Mouse (Mus musculus) liver, embryonic 11.5 days (tissue): ENCODE results near the gene Nr5a2. TPM values are rescaled to one million over a fixed set of nuclear protein-coding genes. Genes with fewer than 3 reads are reported as not detected.

ENCODE experiments used
- ATAC-seq: fragments of 200-750 bp; cut with Nextera tagmentation; replicated peaks from 2 replicates; pipeline ENCODE4 v1.8.0; 2017; ENCODE audit warnings: moderate number of reproducible peaks, mild to moderate bottlenecking, moderate TSS enrichment, moderate library complexity; ENCODE audit not compliant: low FRiP score
- DNase-seq: peaks from one replicate; pipeline ENCODE4 v3.0.0-alpha.2; 2017; ENCODE audit warnings: low spot score
- H3K27ac ChIP-seq: fragments of 300-500 bp; sonication (generic); 2 replicates; pipeline ENCODE4 v1.5.1; 2014; ENCODE audit warnings: mild to moderate bottlenecking, low read depth, low read length, control low read depth
- H3K27me3 ChIP-seq: fragments of 300-500 bp; sonication (generic); replicated peaks from 2 replicates; pipeline ENCODE4 v1.6.1; 2014; ENCODE audit warnings: low read length, mixed read lengths; ENCODE audit not compliant: control insufficient read depth, insufficient read depth
- H3K36me3 ChIP-seq: fragments of 300-500 bp; sonication (generic); 2 replicates; pipeline ENCODE4 v1.6.1; 2014; ENCODE audit warnings: mild to moderate bottlenecking, low read length, moderate library complexity, mixed read lengths; ENCODE audit not compliant: control insufficient read depth, insufficient read depth
- H3K4me1 ChIP-seq: fragments of 300-500 bp; sonication (generic); replicated peaks from 2 replicates; pipeline ENCODE4 v1.6.1; 2014; ENCODE audit warnings: low read length, mixed read lengths; ENCODE audit not compliant: control insufficient read depth, insufficient read depth
- H3K4me2 ChIP-seq: fragments of 300-500 bp; sonication (generic); 2 replicates; pipeline ENCODE4 v1.6.1; 2014; ENCODE audit warnings: mild to moderate bottlenecking, control low read depth, moderate library complexity
- H3K4me3 ChIP-seq: fragments of 300-500 bp; sonication (generic); 2 replicates; pipeline ENCODE4 v1.5.1; 2014; ENCODE audit warnings: low read depth, low read length, control low read depth
- H3K9ac ChIP-seq: fragments of 300-500 bp; sonication (generic); 2 replicates; pipeline ENCODE4 v1.6.1; 2014; ENCODE audit warnings: low read depth, low read length, control low read depth
- H3K9me3 ChIP-seq: fragments of 300-500 bp; sonication (generic); 2 replicates; pipeline ENCODE4 v1.6.1; 2016; ENCODE audit warnings: low read length, inconsistent platforms, mixed read lengths; ENCODE audit not compliant: control insufficient read depth
- WGBS: fragments of 180-500 bp; shearing (Covaris S2); extraction: QIAGEN DNeasy Blood & Tissue Kit; methylation state at CpG from one replicate; pipeline ENCODE4 v1.1.7; 2014; 5-methylcytosine and 5-hydroxymethylcytosine counted together
- polyA plus RNA-seq: library from polyadenylated mRNA; unstranded; fragments of >200 nt; fragmentation: Nextera tagmentation; extraction: Ambion mirVana; gene quantifications from 2 replicates; pipeline ENCODE4 v1.2.1, GENCODE M21; 2014

Gene Nr5a2
- polyA plus RNA-seq, 1 experiment from 2014 or later: 5.3 TPM

DNA sequence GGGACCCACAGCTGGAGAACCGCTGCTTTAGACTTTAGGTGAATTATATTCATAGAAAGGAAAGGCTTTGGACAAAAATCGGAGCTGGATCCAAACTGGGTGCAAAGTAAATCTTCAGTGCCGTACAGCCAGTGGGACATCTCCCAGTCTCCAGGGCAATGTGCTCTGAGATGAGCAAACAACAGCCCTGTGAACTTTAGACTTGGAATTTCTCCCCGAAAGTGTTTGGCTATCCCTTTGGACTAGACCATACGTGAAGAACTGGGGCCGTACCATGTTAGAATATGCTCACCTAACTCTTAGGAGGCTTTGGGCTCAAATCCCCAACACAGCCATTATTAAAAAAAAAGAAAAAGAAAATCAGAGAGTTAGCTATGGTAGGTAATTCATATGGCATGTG is 30.5 kb downstream of the Nr5a2 start:
- Histone ChIP-seq H3K27ac (no peak overlapping the region), H3K36me3 (no peaks in the 10 kb centered on the region), H3K9ac (no peak overlapping the region), H3K4me3 (no peak overlapping the region), H3K4me2 (peak overlapping the region; percentile 20; the same call in 1 of the 2 replicates), H3K9me3 (no peaks in the 10 kb centered on the region), H3K4me1 (no peaks in the 10 kb centered on the region), H3K27me3 (no peaks in the 10 kb centered on the region)
- DNase-seq (no peak), ATAC-seq (peak; percentile 53; the same call in 1 of the 2 replicates)
- 80% methylated on average over 6 of the region's 6 CpGs for WGBS

DNA sequence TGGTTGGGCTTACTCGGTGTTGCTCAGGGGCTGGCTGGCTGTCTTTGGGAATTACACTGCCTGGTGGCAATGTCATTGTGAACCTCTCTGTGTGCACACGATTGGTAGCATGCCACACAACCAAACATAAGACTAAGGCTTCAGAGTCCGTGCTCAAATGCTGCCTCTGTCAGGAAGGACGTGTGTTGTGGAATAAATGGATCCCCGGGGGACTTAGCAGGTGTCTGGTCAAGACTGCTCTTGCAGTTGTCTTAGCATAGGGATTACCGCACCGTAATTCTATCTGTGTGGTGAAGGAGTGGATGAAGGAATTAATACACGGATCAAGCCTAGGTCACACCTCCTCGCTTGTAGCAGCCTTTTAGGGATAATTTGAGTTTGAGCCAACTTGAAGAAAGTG is 32.8 kb downstream of the Nr5a2 start:
- H3K4me1 ChIP-seq: no peaks in the 10 kb centered on the region
- H3K4me2 ChIP-seq: no peak overlapping the region
- H3K9me3 ChIP-seq: no peaks in the 10 kb centered on the region
- no peaks in the 10 kb centered on the region for H3K27me3 ChIP-seq
- H3K36me3 ChIP-seq: no peaks in the 10 kb centered on the region
- DNase-seq (no peak), ATAC-seq (no peak)
- H3K27ac ChIP-seq: no peak overlapping the region
- 69% methylated on average over 9 of the region's 9 CpGs for WGBS
- no peak overlapping the region for H3K9ac ChIP-seq
- no peak overlapping the region for H3K4me3 ChIP-seq

GRCm38 (mm10) chr1:136926026-136926425 is 34.2 kb downstream of the Nr5a2 start:
- no peaks in the 10 kb centered on the region for H3K9me3 ChIP-seq
- H3K4me1 ChIP-seq: no peaks in the 10 kb centered on the region
- H3K9ac ChIP-seq: no peak overlapping the region
- DNase-seq (no peak), ATAC-seq (no peak)
- WGBS: 40% methylated on average over 3 of the region's 3 CpGs
- H3K36me3 ChIP-seq: no peaks in the 10 kb centered on the region
- H3K27ac ChIP-seq: no peak overlapping the region
- H3K27me3 ChIP-seq: no peaks in the 10 kb centered on the region
- no peak overlapping the region for H3K4me2 ChIP-seq
- H3K4me3 ChIP-seq: no peak overlapping the region

- Histone ChIP-seq H3K36me3 (no peaks in the 10 kb centered on the region), H3K4me2 (no peak overlapping the region), H3K27me3 (no peaks in the 10 kb centered on the region), H3K4me3 (no peak overlapping the region), H3K4me1 (no peaks in the 10 kb centered on the region), H3K9me3 (no peaks in the 10 kb centered on the region), H3K9ac (no peak overlapping the region), H3K27ac (no peak overlapping the region)
- WGBS: 76% methylated on average over 4 of the region's 4 CpGs
- ATAC-seq (no peak), DNase-seq (no peak)
These were observed 40.2 kb downstream of the Nr5a2 start for GRCm38 (mm10) chr1:136920089-136920488.

DNA sequence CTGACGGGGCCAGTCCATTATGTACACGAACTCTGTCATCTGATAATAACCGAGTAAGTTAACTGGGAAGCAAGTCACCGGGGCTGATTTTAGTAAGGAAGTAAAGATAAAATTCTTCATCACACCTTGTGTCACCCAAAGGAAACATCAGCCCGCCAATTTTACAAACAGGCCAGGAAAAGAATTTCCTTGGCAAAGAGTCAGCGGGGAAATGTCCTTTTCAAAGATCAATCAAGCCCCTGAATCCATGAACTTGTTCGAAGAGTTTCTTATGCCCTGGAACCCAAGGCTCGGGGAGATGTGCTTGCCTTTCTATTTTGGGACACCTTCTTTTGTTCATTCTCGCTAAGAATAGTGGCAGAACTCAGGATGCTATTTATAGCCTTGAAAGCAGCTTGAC is 41.5 kb downstream of the Nr5a2 start:
- no peak overlapping the region for H3K9ac ChIP-seq
- H3K27ac ChIP-seq: no peak overlapping the region
- no peaks in the 10 kb centered on the region for H3K36me3 ChIP-seq
- WGBS: 51% methylated on average over 9 of the region's 9 CpGs
- H3K9me3 ChIP-seq: no peaks in the 10 kb centered on the region
- no peak for DNase-seq
- H3K4me1 ChIP-seq: no peaks in the 10 kb centered on the region
- no peak overlapping the region for H3K4me3 ChIP-seq
- ATAC-seq: no peak
- no peaks in the 10 kb centered on the region for H3K27me3 ChIP-seq
- no peak overlapping the region for H3K4me2 ChIP-seq

- H3K4me1 ChIP-seq: no peaks in the 10 kb centered on the region
- no peak for DNase-seq
- no peak overlapping the region for H3K4me2 ChIP-seq
- peak; percentile 56; the same call in 1 of the 2 replicates for ATAC-seq
- H3K27ac ChIP-seq: no peak overlapping the region
- H3K27me3 ChIP-seq: no peaks in the 10 kb centered on the region
- H3K4me3 ChIP-seq: no peak overlapping the region
- WGBS: 46% methylated on average over 11 of the region's 11 CpGs
- no peaks in the 10 kb centered on the region for H3K36me3 ChIP-seq
- H3K9ac ChIP-seq: no peak overlapping the region
- H3K9me3 ChIP-seq: no peaks in the 10 kb centered on the region
These were observed 44.8 kb downstream of the Nr5a2 start for GRCm38 (mm10) chr1:136915438-136915837.

GRCm38 (mm10) chr1:136911996-136912395 is 48.3 kb downstream of the Nr5a2 start:
- no peaks in the 10 kb centered on the region for H3K36me3 ChIP-seq
- no peaks in the 10 kb centered on the region for H3K4me1 ChIP-seq
- no peaks in the 10 kb centered on the region for H3K27me3 ChIP-seq
- no peak overlapping the region for H3K27ac ChIP-seq
- DNase-seq (no peak), ATAC-seq (no peak)
- H3K4me2 ChIP-seq: no peak overlapping the region
- H3K9me3 ChIP-seq: no peaks in the 10 kb centered on the region
- no peak overlapping the region for H3K9ac ChIP-seq
- WGBS: 77% methylated on average over 10 of the region's 10 CpGs
- H3K4me3 ChIP-seq: no peak overlapping the region

DNA sequence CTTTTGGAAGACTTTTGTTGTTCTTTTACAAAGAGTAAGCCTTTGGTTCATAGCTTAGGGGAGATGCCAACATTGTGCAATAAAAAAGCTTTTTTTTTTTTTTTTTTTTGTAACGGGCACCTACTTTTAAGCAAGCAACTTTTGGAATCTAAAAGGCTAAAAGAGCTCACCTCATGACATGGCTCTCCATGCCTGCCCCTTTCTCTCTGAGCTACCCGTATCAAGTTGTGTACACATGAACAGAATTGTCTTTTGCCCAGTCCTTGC is 48.7 kb downstream of the Nr5a2 start:
- no peak overlapping the region for H3K4me3 ChIP-seq
- no peaks in the 10 kb centered on the region for H3K4me1 ChIP-seq
- no peak overlapping the region for H3K27ac ChIP-seq
- H3K27me3 ChIP-seq: no peaks in the 10 kb centered on the region
- no peak overlapping the region for H3K9ac ChIP-seq
- no peak overlapping the region for H3K4me2 ChIP-seq
- 82% methylated on average over 2 of the region's 2 CpGs for WGBS
- H3K36me3 ChIP-seq: no peaks in the 10 kb centered on the region
- no peak for ATAC-seq
- no peak for DNase-seq
- H3K9me3 ChIP-seq: no peaks in the 10 kb centered on the region

- Histone ChIP-seq H3K9me3 (no peaks in the 10 kb centered on the region), H3K27me3 (no peaks in the 10 kb centered on the region), H3K36me3 (no peaks in the 10 kb centered on the region), H3K9ac (no peak overlapping the region), H3K27ac (no peak overlapping the region), H3K4me1 (no peaks in the 10 kb centered on the region), H3K4me3 (no peak overlapping the region), H3K4me2 (no peak overlapping the region)
- ATAC-seq (no peak), DNase-seq (no peak)
- 74% methylated on average over 12 of the region's 12 CpGs for WGBS
These were observed 49.3 kb downstream of the Nr5a2 start for GRCm38 (mm10) chr1:136910741-136911593.
